Mouse (Mus musculus) naive thymus-derived CD4-positive, alpha-beta T cell, adult 2 months (primary cell): ENCODE data around the gene Hspb11.

Source experiments
- DNase-seq: peaks from one replicate; pipeline ENCODE4 v3.0.0-alpha.2; 2011; ENCODE audit warnings: low read depth

Hspb11 gene

DNA sequence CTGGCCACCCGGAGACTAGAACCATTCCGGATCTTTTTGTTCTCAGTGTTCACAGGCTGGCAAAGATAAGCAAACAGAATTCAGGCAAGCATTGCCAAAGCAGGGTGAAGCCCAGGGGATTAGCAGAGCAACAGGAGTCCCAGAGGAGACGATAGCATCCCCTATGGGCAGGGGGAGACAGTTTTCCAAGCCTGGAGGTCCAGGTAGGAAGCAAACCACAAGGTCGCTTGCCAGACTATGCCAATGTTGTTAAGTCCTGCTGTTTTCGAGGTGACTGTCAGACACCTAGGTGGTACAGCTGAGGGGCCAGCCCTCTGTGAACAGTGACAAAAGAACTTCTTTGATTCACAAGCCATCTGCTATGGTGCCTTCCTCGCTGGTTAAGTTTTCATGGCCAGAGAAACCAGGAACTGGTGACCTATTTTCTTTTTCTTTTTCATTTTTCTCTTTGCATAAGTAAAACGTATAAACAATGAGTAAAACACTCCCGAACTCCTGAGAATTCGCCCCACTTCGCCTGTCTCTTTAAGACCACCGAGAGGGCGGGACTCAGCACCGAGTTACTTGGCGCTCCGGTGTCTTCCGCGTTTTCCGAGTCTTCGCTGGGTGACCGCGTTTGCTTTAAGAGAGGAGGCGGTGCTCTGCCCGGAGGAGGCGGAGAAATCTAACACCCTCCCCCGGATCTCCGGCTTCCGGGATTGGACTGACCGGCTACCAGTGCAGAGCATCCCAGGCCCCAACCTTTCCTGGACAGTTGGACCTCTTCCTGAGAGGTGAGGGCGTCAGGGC, 60.5 kb downstream of the Hspb11 start, which contains the start of gene Yipf1:
Gene Yipf1, plus strand, starts transcription at position 674 of the 789 bp plus-strand sequence.
- DNase-seq = peak; percentile 86

DNA sequence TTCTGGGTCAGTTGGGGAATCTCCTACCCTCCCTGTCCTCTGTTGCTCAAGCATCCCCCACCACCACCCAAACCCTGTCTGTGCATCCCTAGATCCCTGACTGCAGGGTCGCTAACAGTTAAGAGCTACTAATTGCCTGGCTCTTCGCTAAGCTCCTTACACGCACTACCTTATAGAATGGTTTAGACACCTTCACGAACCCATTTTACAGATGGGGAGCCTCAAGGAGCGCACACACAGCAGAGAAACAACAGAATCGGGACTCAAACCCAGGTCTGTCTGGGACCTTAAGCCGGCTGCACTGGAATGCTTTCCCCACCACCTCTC, 61.0 kb downstream of the Hspb11 start:
- DNase-seq = no peak

DNA sequence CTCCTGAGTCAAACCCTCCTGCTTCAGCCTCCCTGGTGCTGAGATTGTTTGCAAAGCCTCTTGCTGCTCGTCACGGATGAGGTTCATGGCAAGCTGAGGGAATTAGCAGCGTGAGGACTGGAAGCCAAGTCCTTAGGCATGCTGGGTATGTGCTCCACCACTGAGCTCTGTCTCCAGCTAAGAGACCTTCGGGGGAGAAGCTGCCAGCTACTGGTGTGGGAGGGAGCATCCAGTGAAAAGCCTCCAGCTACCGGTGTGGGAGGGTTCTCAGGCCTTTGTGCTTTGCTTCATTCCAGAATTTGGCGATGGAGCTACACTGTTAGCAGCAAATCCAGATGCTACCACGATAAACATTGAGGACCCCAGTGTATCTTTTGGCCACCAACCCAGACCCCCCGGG, 65.3 kb downstream of the Hspb11 start:
- DNase-seq = no peak

DNA sequence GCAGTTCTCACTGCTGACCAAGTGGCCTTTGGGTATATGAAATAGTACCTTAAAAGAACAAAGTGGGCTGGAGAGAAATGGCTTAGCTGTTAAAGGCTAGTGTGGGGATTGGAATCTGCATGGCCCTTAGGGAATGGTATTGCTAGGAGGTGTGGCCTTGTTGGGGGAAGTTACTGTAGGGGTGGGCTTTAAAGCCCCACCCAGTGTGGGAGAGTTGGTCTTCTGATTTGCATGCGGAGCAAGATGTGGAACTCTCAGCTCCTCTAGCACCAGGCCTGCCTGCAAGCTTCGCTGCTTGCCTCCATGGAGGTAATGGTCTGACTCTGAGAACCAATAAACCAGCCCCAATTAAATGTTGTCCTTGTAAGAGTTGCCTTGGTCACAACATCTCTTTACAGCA, 67.6 kb downstream of the Hspb11 start:
- DNase-seq = no peak

DNA sequence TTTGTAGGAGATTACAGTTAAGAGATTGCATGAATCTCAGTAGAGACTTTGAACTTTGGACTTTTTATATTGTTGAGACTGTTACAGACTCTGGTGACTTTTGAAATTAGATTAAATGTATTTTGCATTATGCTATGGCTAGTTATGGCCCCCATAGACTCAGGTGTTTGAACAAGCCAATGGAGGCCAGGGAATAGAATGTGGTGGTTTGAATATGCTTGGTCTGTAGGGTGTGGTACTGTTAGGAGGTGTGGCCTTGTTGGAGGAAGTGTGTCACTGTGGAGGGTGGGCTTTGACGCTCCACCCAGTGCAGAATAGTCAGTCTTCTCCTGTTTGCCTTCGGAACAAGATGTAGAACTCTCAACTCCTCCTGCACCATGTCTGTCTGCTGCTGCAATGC, 69.7 kb downstream of the Hspb11 start:
- no peak for DNase-seq

DNA sequence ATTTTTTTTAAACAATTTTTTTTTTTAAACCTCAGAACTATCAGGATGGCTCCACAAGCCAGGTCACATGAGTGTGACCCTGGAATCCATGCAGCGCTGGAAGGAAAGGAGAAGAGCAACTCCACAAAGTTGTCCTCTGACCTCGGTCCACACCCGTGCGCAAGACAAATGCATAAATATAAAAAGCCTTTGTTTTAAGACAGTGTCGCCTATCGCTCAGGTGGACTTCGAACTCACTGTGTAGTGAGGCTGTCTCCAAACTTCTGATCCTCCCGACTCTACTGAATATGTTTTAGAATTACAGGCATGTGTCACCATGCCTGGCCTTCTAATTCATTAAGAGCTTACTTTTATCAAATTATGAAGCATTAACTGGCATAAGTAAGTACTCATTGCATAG, 75.1 kb downstream of the Hspb11 start:
- DNase-seq = no peak
